Mouse (Mus musculus): ENCODE measurements around the gene Bpifa3. TPM values are rescaled to one million over a fixed set of nuclear protein-coding genes. Genes with fewer than 3 reads are reported as not detected.

The Bpifa3 gene
- polyA plus RNA-seq, 1 experiment from 2014 or later = not detected

Other genes with a start within 250 kb of the Bpifa3 start
- gene Bpifb6, start 229.9 kb upstream of the Bpifa3 start, polyA plus RNA-seq (2014; fragmentation: Nextera tagmentation; extraction: Ambion mirVana) = not detected in 2 replicates
- gene Bpifb3, start 212.1 kb upstream of the Bpifa3 start, polyA plus RNA-seq (2014; fragmentation: Nextera tagmentation; extraction: Ambion mirVana) = not detected in 2 replicates
- not detected in 2 replicates for gene Bpifb4, start 192.1 kb upstream of the Bpifa3 start, polyA plus RNA-seq (2014; fragmentation: Nextera tagmentation; extraction: Ambion mirVana)
- not detected in 2 replicates for gene Bpifa6, start 155.4 kb upstream of the Bpifa3 start, polyA plus RNA-seq (2014; fragmentation: Nextera tagmentation; extraction: Ambion mirVana)
- not detected in 2 replicates for gene Bpifa2, start 122.1 kb upstream of the Bpifa3 start, polyA plus RNA-seq (2014; fragmentation: Nextera tagmentation; extraction: Ambion mirVana)
- not detected in 2 replicates for gene Bpifa1, start 12.5 kb downstream of the Bpifa3 start, polyA plus RNA-seq (2014; fragmentation: Nextera tagmentation; extraction: Ambion mirVana)
- gene Bpifa5, start 32.3 kb downstream of the Bpifa3 start, polyA plus RNA-seq (2014; fragmentation: Nextera tagmentation; extraction: Ambion mirVana) = not detected in 2 replicates
- not detected in 2 replicates for gene Bpifb1, start 60.5 kb downstream of the Bpifa3 start, polyA plus RNA-seq (2014; fragmentation: Nextera tagmentation; extraction: Ambion mirVana)
- gene Bpifb5, start 93.4 kb downstream of the Bpifa3 start, polyA plus RNA-seq (2014; fragmentation: Nextera tagmentation; extraction: Ambion mirVana) = 0.66 and 1.1 TPM in 2 replicates
- gene Bpifb9a, start 127.5 kb downstream of the Bpifa3 start, polyA plus RNA-seq (2014; fragmentation: Nextera tagmentation; extraction: Ambion mirVana) = not detected in 2 replicates
- gene Bpifb9b, start 176.9 kb downstream of the Bpifa3 start, polyA plus RNA-seq (2014; fragmentation: Nextera tagmentation; extraction: Ambion mirVana) = not detected in 2 replicates
- gene Cdk5rap1, start 242.7 kb downstream of the Bpifa3 start, polyA plus RNA-seq (2014; fragmentation: Nextera tagmentation; extraction: Ambion mirVana) = 10.6 and 18.5 TPM in 2 replicates